In the genomic region with DNA sequence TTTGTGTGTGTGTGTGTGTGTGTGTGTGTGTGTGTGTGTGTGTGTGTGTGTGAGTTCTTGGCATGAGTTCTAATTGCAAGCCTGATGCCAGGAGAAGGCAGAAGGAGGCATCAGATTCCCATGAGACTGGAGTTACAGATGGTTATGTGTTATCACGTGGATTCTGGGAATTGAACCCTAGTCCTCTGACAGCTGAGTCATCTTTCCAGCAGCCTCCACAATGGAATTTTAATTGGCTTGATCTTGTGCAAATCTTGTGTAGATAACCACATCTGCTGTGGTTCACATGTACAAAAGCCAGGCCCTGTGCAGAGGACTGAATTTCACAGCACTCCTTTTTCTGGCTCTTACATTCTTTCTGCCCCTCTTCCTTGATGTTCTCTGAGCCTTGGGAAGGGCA, we compare ENCODE assay signal across 18 mouse cellular contexts.
"Had no signal": no experiment of that assay in that cellular context is flagged by ENCODE, and none has a peak within 500 bp of the region (broad histone marks: within the 10 kb centered on the region; RNA-seq: fewer than 3 reads in every experiment).

No protein-coding gene starts in this region.

- ATAC-seq: liver, embryonic 12.5 days had no signal

- H3K4me2 ChIP-seq: limb, embryonic 13.5 days; liver, embryonic 12.5 days; liver, embryonic 15.5 days; lung, embryonic 15.5 days; midbrain, embryonic 11.5 days had no signal

- H3K27ac ChIP-seq: left cerebral cortex, adult 2 months; limb, embryonic 10.5 days; limb, embryonic 13.5 days; liver, embryonic 12.5 days; liver, embryonic 15.5 days; lung, embryonic 15.5 days had no signal

- H3K9ac ChIP-seq: limb, embryonic 13.5 days; liver, embryonic 12.5 days; liver, embryonic 15.5 days; lung, embryonic 15.5 days had no signal

- H3K9me3 ChIP-seq: limb, embryonic 10.5 days; limb, embryonic 13.5 days; liver, embryonic 12.5 days; liver, embryonic 15.5 days; lung, embryonic 15.5 days had no signal

- H3K4me3 ChIP-seq: left cerebral cortex, adult 2 months; limb, embryonic 10.5 days; limb, embryonic 13.5 days; liver, embryonic 12.5 days; liver, embryonic 15.5 days; lung, embryonic 15.5 days had no signal

- DNase-seq: kidney, postnatal 14 days; kidney, postnatal 4 days; layer of hippocampus, postnatal 36 days; liver; lung, adult 18-20 months; lung, postnatal 10 days; lung, postnatal 36 days; midbrain, embryonic 14.5 days; thymus, adult 18-20 months; thymus, postnatal 14 days; thymus, postnatal 4 days had no signal

- H3K4me1 ChIP-seq: limb, embryonic 10.5 days; limb, embryonic 13.5 days; liver, embryonic 12.5 days; liver, embryonic 15.5 days; lung, embryonic 15.5 days had no signal

- H3K36me3 ChIP-seq: limb, embryonic 10.5 days; limb, embryonic 13.5 days; liver, embryonic 12.5 days; liver, embryonic 15.5 days; lung, embryonic 15.5 days had no signal

- H3K27me3 ChIP-seq: limb, embryonic 13.5 days; liver, embryonic 12.5 days; liver, embryonic 15.5 days; lung, embryonic 15.5 days had no signal
